Mouse (Mus musculus) left cerebral cortex, postnatal 25 days (tissue): ENCODE measurements around the gene Mfsd2a. TPM values are rescaled to one million over a fixed set of nuclear protein-coding genes. Genes with fewer than 3 reads are reported as not detected.
"Not testable (repeated sequence)": the region's sequence is repeated elsewhere in the genome, so short reads cannot be mapped to it uniquely, and the experiment has no call there.

Experiments used
- DNase-seq, 2 experiments: peaks; one replicate each; pipeline ENCODE4 v3.0.0; 2022; ENCODE audit warnings: low spot score in 2 of 2, mixed read lengths in 1 of 2
- intact Hi-C: fragments of 180-260 bp; cut with DNase I; formaldehyde crosslinking; loops from one replicate; pipeline ENCODE4 v1.15.1; 2025
- total RNA-seq, 2 experiments: library from RNA; stranded (reverse); gene quantifications; 2 replicates each; pipeline ENCODE4 v1.2.3; 2021

Gene Mfsd2a
- 10 to 100 TPM; 37.4 to 43.5 TPM for total RNA-seq

- intact Hi-C loops: no loop called here
- peak; percentile 67 to 71 for DNase-seq
Observed at GRCm38 (mm10) chr4:122961100-122961567, at the start of gene Mfsd2a. TSS of gene Mfsd2a (minus strand) at chr4:122961188.

GRCm38 (mm10) chr4:123005054-123005966 lies 44.3 kb upstream of the Mfsd2a start:
- DNase-seq: peak; percentile 75 to 97
- intact Hi-C loops: loop anchor here (2.0 kb wide), 1 partner anchor 47 kb away; no protein-coding TSS in a partner anchor

- intact Hi-C loops: no loop called here
- DNase-seq: no peak
Observed at GRCm38 (mm10) chr4:123000617-123001342, 39.8 kb upstream of the Mfsd2a start.

DNA sequence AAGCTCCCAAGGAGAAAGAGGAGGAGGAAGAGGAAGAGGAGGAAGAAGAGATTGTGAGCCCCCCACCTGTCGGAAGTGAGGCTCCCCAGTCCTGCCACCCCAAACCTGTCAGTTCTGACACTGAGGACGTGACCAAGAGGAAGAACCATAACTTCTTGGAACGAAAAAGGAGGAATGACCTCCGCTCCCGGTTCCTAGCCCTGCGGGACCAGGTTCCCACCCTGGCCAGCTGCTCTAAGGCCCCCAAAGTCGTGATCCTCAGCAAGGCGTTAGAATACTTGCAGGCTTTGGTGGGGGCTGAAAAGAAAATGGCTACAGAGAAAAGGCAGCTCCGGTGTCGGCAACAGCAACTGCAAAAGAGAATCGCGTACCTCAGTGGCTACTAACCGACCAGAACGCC lies 39.1 kb upstream of the Mfsd2a start:
- no peak for DNase-seq
- intact Hi-C loops: no loop called here

DNA sequence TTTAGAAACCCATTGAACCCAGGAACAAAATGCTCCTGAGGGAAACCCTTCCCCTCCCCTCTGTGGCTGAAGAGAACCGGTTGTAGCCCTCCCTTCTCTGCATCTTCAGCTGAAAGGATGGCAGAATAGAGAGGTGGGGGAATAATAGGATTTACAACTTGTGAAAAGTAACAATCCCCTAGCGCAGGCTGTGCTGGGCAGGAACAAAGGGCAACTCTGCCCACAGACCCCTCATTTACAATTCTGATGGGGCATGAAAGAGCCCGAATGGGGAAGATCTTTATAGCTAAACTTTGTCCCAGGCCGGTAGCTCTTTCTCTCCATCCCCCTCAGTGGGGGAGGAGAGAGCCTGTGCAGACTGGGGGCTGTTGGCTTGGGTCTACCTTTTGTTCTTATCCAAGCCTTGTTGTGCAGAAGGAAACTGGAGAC lies 38.3 kb upstream of the Mfsd2a start:
- no peak for DNase-seq
- intact Hi-C loops: no loop called here

DNA sequence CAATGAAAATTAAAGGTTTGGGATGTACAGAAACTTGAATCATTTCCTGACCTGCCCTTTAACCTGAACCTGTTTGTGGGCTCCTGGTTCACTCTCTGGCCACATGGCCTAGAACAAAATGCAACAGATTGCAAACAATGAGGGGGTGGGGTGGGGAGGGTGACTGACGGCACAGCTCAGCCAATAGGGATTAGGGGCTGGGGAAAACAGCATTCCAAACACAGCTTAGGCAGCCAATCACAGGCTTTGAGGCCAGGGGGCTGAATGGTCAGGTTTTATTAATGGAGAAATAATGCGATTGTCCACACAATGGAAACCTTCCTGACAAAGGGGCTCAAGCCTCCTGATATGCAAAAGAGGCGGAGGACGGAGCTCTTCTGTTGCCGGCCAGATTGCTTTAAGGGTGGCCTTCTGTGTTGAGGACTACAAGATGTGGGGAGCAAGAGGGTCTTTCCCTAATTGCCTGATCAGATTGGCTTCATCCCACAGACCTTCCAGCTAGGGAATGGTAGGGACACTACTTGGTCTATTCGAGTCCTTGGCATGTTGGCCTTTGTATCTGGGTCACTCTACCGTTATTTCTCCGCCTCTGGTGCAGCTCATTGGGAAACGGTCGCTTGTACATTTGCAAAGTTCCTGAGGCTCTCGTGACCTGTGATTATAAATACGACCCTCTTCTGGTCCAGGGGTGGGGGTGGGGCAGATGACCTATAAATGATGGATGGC lies 37.7 kb upstream of the Mfsd2a start:
- DNase-seq: no peak
- intact Hi-C loops: no loop called here

- DNase-seq: no peak
- intact Hi-C loops: loop anchor here (2.0 kb wide), 1 partner anchor 20 kb away; the partner anchor contains the start of gene Trit1
Observed at GRCm38 (mm10) chr4:122996618-122997381, 35.8 kb upstream of the Mfsd2a start.

GRCm38 (mm10) chr4:122996221-122996617 lies 35.2 kb upstream of the Mfsd2a start:
- DNase-seq: peak in 1 of 2 experiments; percentile 58
- intact Hi-C loops: loop anchor here (2.0 kb wide), 1 partner anchor 21 kb away; the partner anchor contains the start of gene Trit1

DNA sequence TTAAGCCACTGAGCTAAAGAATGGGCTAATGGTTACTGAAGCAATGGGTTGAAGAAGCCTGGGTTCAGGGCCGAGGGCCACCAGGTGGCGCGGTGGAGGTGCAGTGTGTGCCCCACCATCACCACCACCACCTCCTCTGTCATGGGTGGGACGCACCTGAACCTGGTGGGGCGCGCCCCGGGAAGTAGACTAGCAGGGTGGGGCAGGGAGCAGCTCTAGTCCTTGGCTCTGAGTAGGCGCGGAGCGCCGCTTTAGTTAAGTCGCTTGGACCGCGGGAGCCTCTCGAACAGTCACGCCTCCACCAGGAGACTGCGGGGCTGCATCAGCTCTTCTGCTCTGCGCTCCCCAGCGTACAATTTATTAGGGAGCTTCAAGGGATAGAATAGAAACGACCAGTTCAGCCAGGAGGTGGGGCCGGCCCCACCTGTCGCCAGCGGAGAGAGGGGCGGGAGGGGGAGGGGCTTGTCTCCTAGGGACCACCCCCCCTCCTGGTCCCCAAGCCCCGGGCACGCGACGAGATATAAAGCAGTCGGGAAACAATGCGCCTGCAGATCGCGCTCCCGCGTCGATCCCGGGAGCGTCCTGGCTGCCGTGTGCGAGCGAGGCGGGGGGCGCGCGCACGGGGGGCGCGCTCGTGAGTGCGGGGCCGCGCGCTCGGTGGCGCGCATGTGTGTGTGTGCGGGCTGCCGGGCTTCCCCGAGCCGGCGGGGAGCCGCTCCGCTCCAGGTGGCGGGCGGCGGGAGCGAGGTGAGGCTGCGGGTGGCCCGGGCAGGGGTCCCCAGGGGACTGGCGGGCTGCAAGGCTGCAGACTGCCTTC lies 34.6 kb upstream of the Mfsd2a start, which contains the start of gene Mycl:
TSS of gene Mycl (plus strand) at position 249 of the 817 bp plus-strand sequence.
- DNase-seq: peak; percentile 90 to 91
- intact Hi-C loops: loop anchor here (1.0 to 2.0 kb wide), 2 partner anchors 21 to 88 kb away; partner anchors contain the start of gene Trit1

DNA sequence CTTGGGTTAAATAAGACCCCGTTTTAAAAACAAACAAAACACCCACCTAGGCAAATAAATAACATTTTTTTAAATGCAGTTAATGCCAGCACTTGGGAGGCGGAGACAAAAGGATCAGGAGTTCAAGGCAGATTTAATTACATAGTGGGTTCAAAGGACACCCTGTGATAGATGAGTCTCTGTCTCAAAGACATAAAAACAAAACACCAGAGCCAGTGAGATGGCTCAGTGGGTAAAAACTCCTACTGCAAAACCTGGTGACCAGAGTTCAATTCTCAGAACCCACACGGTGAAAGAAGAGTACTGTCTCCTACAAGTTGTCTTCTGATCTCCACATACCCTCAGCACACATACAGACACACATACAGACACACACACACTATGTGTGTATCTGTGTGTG lies 31.3 kb upstream of the Mfsd2a start:
- intact Hi-C loops: no loop called here
- DNase-seq: no peak

DNA sequence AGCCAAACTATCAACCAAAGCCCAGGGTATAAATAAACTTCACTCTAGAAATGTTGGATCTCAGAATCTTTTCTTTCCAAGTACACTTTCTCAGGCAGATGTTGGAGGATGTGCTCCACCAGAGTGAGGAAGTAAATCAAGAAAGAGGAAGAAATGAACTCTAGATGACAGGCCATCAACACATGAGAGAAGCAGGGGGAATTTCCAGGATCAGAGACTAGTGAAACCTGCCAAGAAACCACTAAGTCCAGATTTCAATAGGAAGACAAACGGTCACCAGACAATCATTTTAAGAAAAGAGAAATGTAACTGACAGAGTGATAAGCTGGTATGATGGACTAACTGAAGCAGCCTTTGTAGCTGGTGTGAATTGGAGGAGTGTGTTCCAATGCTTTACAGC lies 30.2 kb upstream of the Mfsd2a start:
- intact Hi-C loops: no loop called here
- no peak for DNase-seq

DNA sequence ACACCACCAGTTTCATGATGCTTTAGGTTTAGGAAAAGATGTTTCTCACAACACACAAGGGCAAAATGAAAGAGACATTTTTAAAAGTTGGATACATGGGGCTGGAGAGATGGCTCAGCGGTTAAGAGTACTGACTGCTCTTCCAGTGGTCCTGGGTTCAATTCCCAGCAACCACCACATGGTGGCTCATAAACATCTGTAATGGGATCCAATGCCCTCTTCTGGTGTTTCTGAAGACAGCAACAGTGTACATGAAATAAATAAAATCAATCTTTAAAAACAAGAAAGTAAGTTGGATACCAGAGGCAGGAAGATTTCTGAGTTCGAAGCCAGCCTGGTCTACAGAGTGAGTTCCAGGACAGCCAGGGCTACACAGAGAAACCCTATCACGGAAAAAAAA lies 27.0 kb upstream of the Mfsd2a start:
- not testable (repeated sequence) for DNase-seq
- intact Hi-C loops: loop anchor here (10.0 kb wide), 1 partner anchor 1743 kb away; no protein-coding TSS in a partner anchor

- intact Hi-C loops: loop anchor here (10.0 kb wide), 1 partner anchor 1743 kb away; no protein-coding TSS in a partner anchor
Observed at GRCm38 (mm10) chr4:122987421-122987820, 26.4 kb upstream of the Mfsd2a start.

GRCm38 (mm10) chr4:122985110-122985509 lies 24.1 kb upstream of the Mfsd2a start:
- peak; percentile 70 to 88 for DNase-seq
- intact Hi-C loops: loop anchor here (1.0 to 10.0 kb wide), 4 partner anchors 41 to 1740 kb away; no protein-coding TSS in a partner anchor

More at GRCm38 (mm10) chr4:122987421-122987820, 26.4 kb upstream of the Mfsd2a start:
- DNase-seq: no peak

DNA sequence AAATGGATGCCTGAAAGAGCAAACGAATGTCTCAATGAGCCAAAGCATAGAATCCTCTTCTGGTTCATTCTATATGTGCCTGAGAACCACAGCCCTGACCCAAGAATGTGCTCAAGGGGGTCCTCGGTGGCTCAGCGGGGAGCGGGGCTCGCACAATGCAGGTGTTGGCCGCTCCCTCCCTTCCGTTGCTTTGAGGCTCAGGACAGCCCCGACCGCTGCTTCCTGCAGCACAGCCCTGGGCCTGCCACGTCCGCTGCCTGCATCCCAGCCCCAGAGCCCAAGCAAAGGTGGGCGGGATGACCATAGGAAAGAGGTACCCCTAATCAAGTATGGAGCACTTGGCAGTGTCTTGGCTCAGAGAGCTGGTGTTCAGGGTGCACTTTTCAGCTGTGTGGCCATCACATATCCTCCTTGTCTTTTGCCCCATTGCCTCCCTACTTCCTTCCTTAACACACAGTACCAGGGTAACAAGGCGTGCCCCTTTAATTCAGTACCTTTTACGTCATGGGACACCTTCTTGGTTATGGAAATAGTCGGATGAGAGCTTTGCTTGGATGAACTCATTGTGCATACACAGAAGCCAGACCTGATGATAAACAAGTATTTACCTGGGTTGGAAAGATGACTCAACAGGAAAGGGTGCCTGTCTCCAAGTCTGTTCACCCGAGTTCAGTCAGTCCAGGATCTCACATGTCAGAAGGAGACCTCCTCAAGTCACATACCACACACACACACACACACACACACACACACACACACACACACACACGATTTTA lies 22.7 kb upstream of the Mfsd2a start:
- DNase-seq: no peak
- intact Hi-C loops: loop anchor here (2.0 to 10.0 kb wide), 4 partner anchors 71 to 1739 kb away; no protein-coding TSS in a partner anchor

GRCm38 (mm10) chr4:122982537-122982936 lies 21.5 kb upstream of the Mfsd2a start:
- DNase-seq: no peak
- intact Hi-C loops: loop anchor here (5.0 to 10.0 kb wide), 2 partner anchors 70 to 1738 kb away; no protein-coding TSS in a partner anchor

DNA sequence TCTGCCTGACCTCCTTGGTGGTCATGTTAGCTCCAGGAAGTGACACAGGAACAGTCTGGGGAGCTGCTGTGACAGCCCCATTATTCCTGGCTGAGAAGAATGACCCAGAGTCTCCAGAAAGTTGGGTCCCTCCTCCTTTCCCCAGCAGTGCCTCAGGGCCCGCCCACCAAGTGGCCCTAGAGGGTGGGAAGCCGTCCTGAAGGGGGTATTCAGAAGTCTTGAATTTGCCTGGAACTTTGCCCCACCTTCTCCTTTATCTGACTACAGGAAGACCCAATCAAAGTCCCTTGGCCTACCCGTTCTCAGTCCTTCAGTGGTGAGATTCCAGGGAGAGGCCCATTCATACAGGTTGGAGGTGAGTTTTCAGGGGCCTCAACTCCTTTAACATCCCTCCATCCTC lies 20.9 kb upstream of the Mfsd2a start:
- no peak for DNase-seq
- intact Hi-C loops: loop anchor here (5.0 to 10.0 kb wide), 2 partner anchors 70 to 1737 kb away; no protein-coding TSS in a partner anchor
